Mouse (Mus musculus): ENCODE results near the gene Hbs1l.

DNA sequence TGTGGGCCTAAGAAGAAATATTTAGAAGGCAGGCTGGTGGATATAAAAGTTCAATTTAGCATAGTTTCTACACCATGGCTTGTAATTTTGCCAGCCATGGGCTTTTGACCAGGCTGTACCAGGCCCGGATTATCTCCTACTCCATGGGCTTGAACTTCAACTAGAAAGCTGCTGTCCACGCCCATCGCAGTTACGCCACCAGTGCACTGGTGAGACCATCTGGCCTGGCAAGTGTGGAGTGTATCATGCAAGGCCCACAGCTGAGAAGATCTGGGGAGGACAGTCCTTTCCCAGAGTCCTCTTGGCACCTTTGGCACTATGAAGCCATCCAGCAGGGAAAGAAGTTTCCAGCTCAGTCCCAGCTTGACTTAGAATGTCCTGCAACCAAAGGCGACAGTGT is 120.4 kb downstream of the Hbs1l start:
- TF ChIP-seq EP300 (IDR thresholded peaks at IDR 0.05; ENCODE audit: low read depth in 1 of 2, low read length in 2 of 2) (no peak), ZNF384 (IDR thresholded peaks at IDR 0.05; ENCODE audit: low read depth, low read length) (no peak), CTCF (IDR thresholded peaks at IDR 0.05 in 2 of 3, conservative IDR thresholded peaks at IDR 0.05 in 1 of 3; ENCODE audit: control insufficient read depth in 1 of 3, insufficient read depth in 1 of 3, low read depth in 2 of 3, low read length in 3 of 3, poor library complexity in 1 of 3, severe bottlenecking in 1 of 3) (no peak; a peak in 1 of 6 replicates), JUND (IDR thresholded peaks at IDR 0.05; ENCODE audit: low read depth, low read length) (no peak), E2F4 (IDR thresholded peaks at IDR 0.05; ENCODE audit: borderline replicate concordance, low read depth, low read length) (no peak), POLR2A (IDR thresholded peaks at IDR 0.05; ENCODE audit: control insufficient read depth in 1 of 2, insufficient read depth in 1 of 2, low read depth in 1 of 2, low read length in 2 of 2, poor library complexity in 1 of 2) (no peak), ZMIZ1 (IDR thresholded peaks at IDR 0.05; ENCODE audit: low read depth, low read length) (no peak), MXI1 (IDR thresholded peaks at IDR 0.05; ENCODE audit: low read depth, low read length) (no peak)

All from MEL (cell line).